Mouse (Mus musculus) kidney, adult 10 weeks (tissue): ENCODE results near the gene Gm15319. TPM values are rescaled to one million over a fixed set of nuclear protein-coding genes. Genes with fewer than 3 reads are reported as not detected.

Experiments
- polyA plus RNA-seq: library from polyadenylated mRNA; stranded (reverse); fragments of 350-450 nt; fragmentation: Illumina TruSeq; extraction: RNeasy Lipid Tissue Mini Kit (QIAGEN cat#74804); gene quantifications from one replicate; pipeline ENCODE4 v1.2.3, GENCODE M21; 2014; ENCODE audit warnings: low read depth, low replicate concordance

Gm15319 gene
- polyA plus RNA-seq: 0.81 TPM

DNA sequence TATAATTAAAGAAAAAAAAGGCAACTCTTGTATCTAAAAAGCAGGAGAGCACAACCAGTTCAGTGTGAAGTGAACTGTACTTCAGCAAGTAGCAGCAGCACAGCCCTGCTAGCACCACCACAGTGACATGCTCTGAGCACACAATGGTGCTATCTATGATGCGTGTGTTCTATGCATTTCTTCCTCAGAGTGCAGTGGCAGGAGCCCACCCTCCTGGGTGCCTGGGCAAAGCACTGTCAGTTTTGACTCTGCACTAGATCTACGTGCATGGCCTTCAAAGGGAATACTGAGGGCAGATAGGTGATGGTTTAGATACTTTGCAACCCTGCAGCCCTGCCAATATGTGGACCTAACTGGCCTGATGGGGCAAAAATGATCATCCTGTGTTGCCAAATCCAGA lies at the start of gene Gm15319:
Gene Gm15319 (minus strand): TSS at position 101 of the 400 bp plus-strand sequence.

